19 mouse cellular contexts compared by ENCODE assay signal in genomic region chr3:121573858-121574257, GRCm38 (mm10). TPM values are rescaled to one million over a fixed set of nuclear protein-coding genes. Genes with fewer than 3 reads are reported as not detected.
DNase-seq lines count a peak whose midpoint lies in the region; ATAC-seq and TF ChIP-seq lines count a peak whose summit lies in the region.
"Had no signal": no experiment of that assay in that cellular context is flagged by ENCODE, and none has a peak within 500 bp of the region (broad histone marks: within the 10 kb centered on the region; RNA-seq: fewer than 3 reads in every experiment).

No protein-coding gene starts in this region.

- ATAC-seq in intestine, postnatal 0 days: no peak
- no peak for ATAC-seq in intestine, embryonic 15.5 days
- ATAC-seq in stomach, postnatal 0 days (ENCODE audit: low FRiP score, low TSS enrichment): no peak
- ATAC-seq: CD4-positive, CD25-positive, alpha-beta regulatory T cell, adult 4 months had no signal

- no peak overlapping the region for H3K4me2 ChIP-seq in intestine, postnatal 0 days (replicated peaks; ENCODE audit: low read depth)
- no peak overlapping the region for H3K4me2 ChIP-seq in intestine, embryonic 15.5 days (replicated peaks)
- H3K4me2 ChIP-seq in stomach, postnatal 0 days (replicated peaks; ENCODE audit: low read depth): no peak overlapping the region
- H3K4me2 ChIP-seq: limb, embryonic 15.5 days; neural tube, embryonic 13.5 days had no signal

- TF ChIP-seq EP300 in stomach, postnatal 0 days (optimal IDR thresholded peaks at IDR 0.05): no peak

- no peak overlapping the region for H3K9ac ChIP-seq in intestine, postnatal 0 days (ENCODE audit: low read depth, low read length)
- no peak overlapping the region for H3K9ac ChIP-seq in intestine, embryonic 15.5 days
- no peak overlapping the region for H3K9ac ChIP-seq in stomach, postnatal 0 days (ENCODE audit: low read length)
- H3K9ac ChIP-seq: limb, embryonic 15.5 days; neural tube, embryonic 13.5 days had no signal

- no peaks in the 10 kb centered on the region for H3K36me3 ChIP-seq in intestine, postnatal 0 days (ENCODE audit: control insufficient read depth, insufficient read depth)
- no peaks in the 10 kb centered on the region for H3K36me3 ChIP-seq in intestine, embryonic 15.5 days
- H3K36me3 ChIP-seq in stomach, postnatal 0 days (ENCODE audit: control insufficient read depth, insufficient read depth, low read length): no peaks in the 10 kb centered on the region
- H3K36me3 ChIP-seq: forebrain, embryonic 10.5 days; G1E; limb, embryonic 15.5 days; midbrain, embryonic 10.5 days; neural tube, embryonic 13.5 days had no signal

- no peaks in the 10 kb centered on the region for H3K27me3 ChIP-seq in intestine, postnatal 0 days (replicated peaks; ENCODE audit: control insufficient read depth, insufficient read depth, low read length)
- H3K27me3 ChIP-seq in intestine, embryonic 15.5 days (replicated peaks): no peaks in the 10 kb centered on the region
- no peaks in the 10 kb centered on the region for H3K27me3 ChIP-seq in stomach, postnatal 0 days (ENCODE audit: control insufficient read depth, insufficient read depth, low read length)
- H3K27me3 ChIP-seq: limb, embryonic 15.5 days; neural tube, embryonic 13.5 days had no signal

- H3K4me1 ChIP-seq in intestine, postnatal 0 days (replicated peaks; ENCODE audit: control insufficient read depth, insufficient read depth, low read length): peaks cover 6% of the 10 kb centered on the region; the same call in 1 of the 2 replicates
- peaks cover 6% of the 10 kb centered on the region for H3K4me1 ChIP-seq in intestine, embryonic 15.5 days (replicated peaks)
- H3K4me1 ChIP-seq in stomach, postnatal 0 days (replicated peaks; ENCODE audit: control insufficient read depth, insufficient read depth): peaks cover 8% of the 10 kb centered on the region; the same call in 1 of the 2 replicates
- H3K4me1 ChIP-seq: neural tube, embryonic 13.5 days had no signal

- no peaks in the 10 kb centered on the region for H3K9me3 ChIP-seq in intestine, postnatal 0 days (ENCODE audit: control insufficient read depth)
- H3K9me3 ChIP-seq in intestine, embryonic 15.5 days: no peaks in the 10 kb centered on the region
- no peaks in the 10 kb centered on the region for H3K9me3 ChIP-seq in stomach, postnatal 0 days (ENCODE audit: control insufficient read depth, low read length)
- H3K9me3 ChIP-seq: forebrain, embryonic 10.5 days; G1E; limb, embryonic 15.5 days; midbrain, embryonic 10.5 days; neural tube, embryonic 13.5 days had no signal

- DNase-seq in Muller cell, postnatal 12 days (ENCODE audit: inconsistent ontology term): peak; percentile 16
- DNase-seq in heart, adult 8-10 months (ENCODE audit: low spot score): peak; percentile 66
- DNase-seq in stomach, postnatal 0 days (ENCODE audit: low spot score): no peak
- DNase-seq in right cerebral cortex, adult 18-20 months: no peak
- no peak for DNase-seq in thymus, postnatal 25 days
- DNase-seq: adrenal gland, postnatal 36 days; cerebellum, adult 8-10 months; kidney, adult 9 months; layer of hippocampus, postnatal 36 days; right cerebral cortex, postnatal 25 days had no signal

- TF ChIP-seq CTCF in intestine, postnatal 0 days (IDR thresholded peaks at IDR 0.05; ENCODE audit: low read depth): peak; percentile 21; the same call in 1 of the 2 replicates
- TF ChIP-seq CTCF in stomach, postnatal 0 days (IDR thresholded peaks at IDR 0.05; ENCODE audit: low read depth): peak; percentile 26; the same call in 1 of the 2 replicates

- H3K27ac ChIP-seq in intestine, postnatal 0 days (ENCODE audit: low read depth, low read length): no peak overlapping the region
- H3K27ac ChIP-seq in intestine, embryonic 15.5 days: no peak overlapping the region
- H3K27ac ChIP-seq in stomach, postnatal 0 days (replicated peaks): no peak overlapping the region
- H3K27ac ChIP-seq: forebrain, embryonic 10.5 days; limb, embryonic 15.5 days; midbrain, embryonic 10.5 days; neural tube, embryonic 13.5 days had no signal

- no peak overlapping the region for H3K4me3 ChIP-seq in intestine, postnatal 0 days (ENCODE audit: low read depth, low read length)
- no peak overlapping the region for H3K4me3 ChIP-seq in intestine, embryonic 15.5 days (replicated peaks)
- no peak overlapping the region for H3K4me3 ChIP-seq in stomach, postnatal 0 days (ENCODE audit: low read depth, low read length)
- H3K4me3 ChIP-seq: forebrain, embryonic 10.5 days; limb, embryonic 15.5 days; midbrain, embryonic 10.5 days; neural tube, embryonic 13.5 days had no signal

- 71% methylated on average over 7 of the region's 7 CpGs for WGBS in intestine, postnatal 0 days
- 68% methylated on average over 7 of the region's 7 CpGs for WGBS in intestine, embryonic 15.5 days
- WGBS in stomach, postnatal 0 days: 64% methylated on average over 7 of the region's 7 CpGs

RNA-seq across cellular contexts. Expression of gene Slc44a3, which starts 41.7 kb away (rescaled TPM):
- polyA plus RNA-seq in intestine, postnatal 0 days (2015; fragmentation: Nextera tagmentation; extraction: Ambion mirVana): 23.7 and 25.2 TPM in 2 replicates
- 42.5 and 45.3 TPM in 2 replicates for polyA plus RNA-seq in intestine, embryonic 15.5 days (2015; fragmentation: Nextera tagmentation; extraction: Ambion mirVana)
- under 1 TPM in 1 of 4 experiments, not detected in 3; 0.17 TPM for total RNA-seq in heart, adult 8-10 months (2022)
- 42.7 and 44.8 TPM in 2 replicates for polyA plus RNA-seq in stomach, postnatal 0 days (2015; fragmentation: Nextera tagmentation; extraction: Ambion mirVana)
- total RNA-seq: layer of hippocampus, postnatal 36 days; left cerebral cortex, postnatal 25 days had no signal
- polyA plus RNA-seq: CD4-positive, CD25-positive, alpha-beta regulatory T cell, adult 4 months; G1E had no signal

Comparison
In these comparisons a context has a peak if more than half of its experiments do, and no peak if none do; other contexts are left out.
1. DNase-seq: peak in Muller cell, postnatal 12 days (single experiment) and heart, adult 8-10 months (single experiment); none in stomach, postnatal 0 days (single experiment), right cerebral cortex, adult 18-20 months (single experiment) and thymus, postnatal 25 days (single experiment).